Mouse (Mus musculus) cortical plate, adult 2 months (tissue): ENCODE measurements around the gene C77080. TPM values are rescaled to one million over a fixed set of nuclear protein-coding genes. Genes with fewer than 3 reads are reported as not detected.

ENCODE experiments used
- H3K27ac ChIP-seq: fragments of 200-500 bp; 2 replicates; pipeline ENCODE4 v1.5.1; 2012; ENCODE audit warnings: low read length, control low read depth, inconsistent platforms; ENCODE audit not compliant: insufficient read depth
- H3K4me1 ChIP-seq: fragments of 200-500 bp; 2 replicates; pipeline ENCODE4 v1.6.1; 2011; ENCODE audit warnings: low read length; ENCODE audit not compliant: control insufficient read depth, insufficient read depth
- H3K4me3 ChIP-seq: fragments of 200-500 bp; 2 replicates; pipeline ENCODE4 v1.5.1; 2011; ENCODE audit warnings: mild to moderate bottlenecking, low read length, control low read depth; ENCODE audit not compliant: insufficient read depth
- CTCF ChIP-seq: fragments of 200-500 bp; IDR thresholded peaks from 2 replicates; pipeline ENCODE4 v1.5.1; 2011; ENCODE audit warnings: mild to moderate bottlenecking, control low read depth, low read length; ENCODE audit not compliant: insufficient read depth; ENCODE audit errors: extremely low read depth
- POLR2A ChIP-seq: fragments of 200-500 bp; IDR thresholded peaks from 2 replicates; pipeline ENCODE4 v1.6.1; 2011; ENCODE audit warnings: mild to moderate bottlenecking, low read length, control low read depth; ENCODE audit not compliant: insufficient read depth; ENCODE audit errors: extremely low read depth
- polyA plus RNA-seq: library from polyadenylated mRNA; depleted of rRNA; stranded (reverse); fragments of >200 nt; gene quantifications from 2 replicates; pipeline ENCODE4 v1.2.3, GENCODE M21; 2012

The C77080 gene
- polyA plus RNA-seq, 1 experiment: 15.0 TPM

- H3K4me1 ChIP-seq: no peaks in the 10 kb centered on the region
- TF ChIP-seq POLR2A: no peak
- no peak for TF ChIP-seq CTCF
- H3K4me3 ChIP-seq: no peak overlapping the region
- no peak overlapping the region for H3K27ac ChIP-seq
Measured at GRCm38 (mm10) chr4:129271991-129272755, 11.0 kb upstream of the C77080 start.

- no peak for TF ChIP-seq CTCF
- no peak for TF ChIP-seq POLR2A
- Histone ChIP-seq H3K27ac (no peak overlapping the region), H3K4me3 (no peak overlapping the region), H3K4me1 (peaks cover under 1% of the 10 kb centered on the region)
Measured at GRCm38 (mm10) chr4:129268698-129269097, 7.5 kb upstream of the C77080 start.

- no peak overlapping the region for H3K27ac ChIP-seq
- H3K4me1 ChIP-seq: peaks cover 3% of the 10 kb centered on the region
- TF ChIP-seq POLR2A (no peak), CTCF (no peak)
Measured at GRCm38 (mm10) chr4:129266821-129267220, 5.6 kb upstream of the C77080 start.

GRCm38 (mm10) chr4:129266191-129266590, 5.0 kb upstream of the C77080 start:
- TF ChIP-seq CTCF: no peak
- Histone ChIP-seq H3K4me3 (no peak overlapping the region), H3K4me1 (peaks cover 3% of the 10 kb centered on the region), H3K27ac (no peak overlapping the region)

More at GRCm38 (mm10) chr4:129266821-129267220, 5.6 kb upstream of the C77080 start:
- no peak overlapping the region for H3K4me3 ChIP-seq

GRCm38 (mm10) chr4:129263225-129264021, 2.2 kb upstream of the C77080 start:
- no peak for TF ChIP-seq POLR2A
- TF ChIP-seq CTCF: no peak
- 0 out of 2 replicates have a peak overlapping the region, but pooled peaks have one; percentile 6 for H3K27ac ChIP-seq

GRCm38 (mm10) chr4:129260678-129261077, 526 bp downstream of the C77080 start:
- H3K27ac ChIP-seq: no peak overlapping the region
- H3K4me1 ChIP-seq: peaks cover 11% of the 10 kb centered on the region
- TF ChIP-seq POLR2A (no peak), CTCF (no peak)
- H3K4me3 ChIP-seq: no peak overlapping the region

More at GRCm38 (mm10) chr4:129263225-129264021, 2.2 kb upstream of the C77080 start:
- H3K4me3 ChIP-seq: no peak overlapping the region
- peaks cover 3% of the 10 kb centered on the region for H3K4me1 ChIP-seq

GRCm38 (mm10) chr4:129259101-129259500, 2.1 kb downstream of the C77080 start:
- TF ChIP-seq CTCF (no peak), POLR2A (no peak)
- H3K4me1 ChIP-seq: peaks cover 11% of the 10 kb centered on the region

GRCm38 (mm10) chr4:129256450-129257380, 4.5 kb downstream of the C77080 start:
- Histone ChIP-seq H3K4me3 (no peak overlapping the region), H3K27ac (no peak overlapping the region), H3K4me1 (peaks cover 8% of the 10 kb centered on the region)
- TF ChIP-seq CTCF: no peak
- no peak for TF ChIP-seq POLR2A

More at GRCm38 (mm10) chr4:129259101-129259500, 2.1 kb downstream of the C77080 start:
- Histone ChIP-seq H3K4me3 (no peak overlapping the region), H3K27ac (no peak overlapping the region)

- H3K4me3 ChIP-seq: no peak overlapping the region
- peaks cover 8% of the 10 kb centered on the region for H3K4me1 ChIP-seq
- H3K27ac ChIP-seq: no peak overlapping the region
- TF ChIP-seq POLR2A (no peak), CTCF (no peak)
Measured at GRCm38 (mm10) chr4:129254571-129254970, 6.6 kb downstream of the C77080 start.
